Mouse (Mus musculus): ENCODE results near the gene Phf11a.
"Not testable (repeated sequence)": the region's sequence is repeated elsewhere in the genome, so short reads cannot be mapped to it uniquely, and the experiment has no call there.

Phf11a gene

DNA sequence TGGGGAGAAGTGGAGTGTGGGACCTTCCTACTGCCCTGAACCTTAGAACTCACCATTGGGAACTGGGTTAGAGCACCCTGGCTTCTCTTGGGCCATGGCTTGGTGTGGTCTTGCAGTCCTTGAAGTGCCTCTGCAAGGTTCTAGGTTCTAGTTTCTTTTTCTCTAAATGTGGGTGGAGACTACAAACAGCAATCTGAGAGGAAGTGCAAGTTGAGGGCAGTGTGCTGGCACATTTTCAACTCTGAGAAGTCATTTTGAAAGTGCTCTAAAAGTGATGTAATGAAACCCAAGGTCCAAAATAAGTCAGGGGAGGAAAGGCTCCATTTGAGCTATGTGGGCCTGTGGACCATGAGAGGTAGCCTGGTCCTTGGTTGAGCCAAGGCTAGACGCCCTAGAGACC is at the start of gene Phf11a:
Gene Phf11a (minus strand): TSS at position 132 of the 400 bp plus-strand sequence.
- not testable (repeated sequence) for DNase-seq (ENCODE audit: low spot score)

DNA sequence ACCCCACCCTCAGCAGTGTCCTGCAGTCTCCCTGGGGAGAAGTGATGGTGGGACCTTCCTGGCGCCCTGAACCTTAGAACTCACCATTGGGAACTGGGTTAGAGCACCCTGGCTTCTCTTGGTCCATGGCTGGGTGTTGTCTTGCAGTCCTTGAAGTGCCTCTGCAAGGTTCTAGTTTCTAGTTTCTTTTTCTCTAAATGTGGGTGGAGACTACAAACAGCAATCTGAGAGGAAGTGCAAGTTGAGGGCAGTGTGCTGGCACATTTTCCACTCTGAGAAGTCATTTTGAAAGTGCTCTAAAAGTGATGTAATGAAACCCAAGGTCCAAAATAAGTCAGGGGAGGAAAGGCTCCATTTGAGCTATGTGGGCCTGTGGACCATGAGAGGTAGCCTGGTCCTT is 43.9 kb upstream of the Phf11a start, which contains the start of gene Phf11b:
Gene Phf11b (minus strand): TSS at position 163 of the 400 bp plus-strand sequence.
- DNase-seq (ENCODE audit: low spot score), result not testable (repeated sequence)

DNA sequence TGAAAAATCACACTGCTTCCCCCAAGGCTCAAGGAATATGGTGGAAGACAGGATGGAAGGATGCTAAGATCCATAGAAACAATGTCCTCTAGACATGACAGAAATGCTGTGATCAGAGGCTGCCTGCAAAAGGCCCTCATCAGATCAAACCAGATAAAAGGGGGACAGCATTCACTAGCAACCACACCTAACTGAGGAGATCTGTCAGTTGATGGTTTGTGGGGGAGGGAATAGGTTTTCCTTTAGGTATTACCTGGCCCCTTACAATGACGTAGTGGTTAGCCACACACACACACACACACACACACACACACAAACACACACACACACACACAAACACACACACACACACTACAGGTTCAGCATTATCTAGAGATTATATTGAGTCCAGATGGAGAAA is 42.2 kb upstream of the Phf11a start:
- DNase-seq (ENCODE audit: low spot score), result no peak

DNA sequence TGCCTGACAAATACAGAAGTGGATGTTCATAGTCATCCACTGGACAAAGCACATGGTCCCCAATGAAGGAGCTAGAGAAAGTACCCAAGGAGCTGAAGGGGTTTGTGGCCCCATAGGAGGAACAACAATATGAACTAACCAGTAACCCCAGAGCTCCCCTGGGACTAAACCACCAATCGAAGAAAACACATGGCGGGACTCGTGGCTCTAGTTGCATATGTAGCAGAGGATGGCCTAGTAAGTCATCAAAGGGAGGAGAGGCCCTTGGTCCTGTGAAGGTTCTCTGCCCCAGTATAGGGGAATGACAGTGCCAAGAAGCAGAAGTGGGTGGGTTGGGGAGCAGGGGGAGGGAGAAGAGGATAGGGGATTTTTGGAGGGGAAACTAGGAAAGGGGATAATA is 38.7 kb upstream of the Phf11a start:
- not testable (repeated sequence) for DNase-seq (ENCODE audit: low spot score)

DNA sequence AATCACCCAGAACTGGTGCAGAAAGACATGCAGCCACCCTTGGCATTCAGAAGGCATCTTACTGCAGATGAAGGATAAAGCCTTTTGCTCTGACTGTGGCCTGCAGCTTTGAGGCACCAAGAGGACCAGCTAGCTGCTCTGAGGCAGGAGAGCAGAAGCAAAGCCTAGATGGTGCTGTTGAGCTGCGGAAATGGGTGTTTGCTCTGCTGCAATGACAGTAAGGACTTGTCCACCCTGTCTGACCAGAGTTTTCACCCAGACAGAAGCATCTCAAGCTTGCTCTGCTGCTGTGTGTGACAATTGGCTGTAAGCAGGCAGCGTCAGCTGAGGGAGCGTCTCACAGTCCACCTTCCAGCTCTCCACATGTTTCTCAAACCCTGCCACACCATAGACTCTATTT is 33.2 kb upstream of the Phf11a start:
- DNase-seq (ENCODE audit: low spot score), result peak; percentile 1

DNA sequence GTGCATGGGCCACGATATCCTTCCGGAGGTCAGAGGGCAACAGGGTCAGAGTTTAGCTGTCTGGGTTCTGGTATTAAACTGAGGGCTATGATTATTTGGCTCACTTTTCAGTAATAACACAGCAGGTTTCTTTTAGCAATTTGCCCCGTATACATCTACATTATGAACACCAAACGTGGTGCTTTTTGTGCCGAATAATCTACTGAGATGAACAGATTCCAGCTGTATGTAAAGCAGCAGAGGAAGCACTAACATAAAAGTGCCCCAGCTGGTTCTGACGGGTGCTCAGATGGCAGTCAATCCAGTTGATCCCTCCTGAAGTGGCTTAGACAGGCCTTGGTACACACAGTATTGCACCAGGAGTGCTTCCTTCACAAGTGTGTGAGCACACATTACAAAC is 22.6 kb upstream of the Phf11a start:
- not testable (repeated sequence) for DNase-seq (ENCODE audit: low spot score)

DNA sequence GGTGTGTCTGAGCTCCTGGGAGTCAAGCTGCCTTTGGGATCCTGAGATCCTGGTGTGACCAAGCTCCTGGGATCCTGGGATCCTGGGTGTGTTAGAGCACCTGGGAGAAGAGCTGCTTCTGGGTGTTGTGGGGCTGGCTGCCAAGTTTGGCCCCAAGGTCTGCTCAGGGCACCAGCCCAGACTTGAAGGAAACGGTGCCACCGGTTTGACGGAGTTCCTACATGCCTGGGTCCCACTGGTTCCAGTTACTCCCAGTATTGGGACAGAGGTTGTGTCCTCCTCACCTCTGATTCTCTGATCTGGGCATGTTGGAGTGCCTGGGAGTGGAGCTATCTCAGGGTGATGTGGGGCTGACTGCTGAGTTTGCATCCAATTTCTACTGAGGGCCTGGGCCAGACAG is 21.7 kb upstream of the Phf11a start:
- not testable (repeated sequence) for DNase-seq (ENCODE audit: low spot score)

DNA sequence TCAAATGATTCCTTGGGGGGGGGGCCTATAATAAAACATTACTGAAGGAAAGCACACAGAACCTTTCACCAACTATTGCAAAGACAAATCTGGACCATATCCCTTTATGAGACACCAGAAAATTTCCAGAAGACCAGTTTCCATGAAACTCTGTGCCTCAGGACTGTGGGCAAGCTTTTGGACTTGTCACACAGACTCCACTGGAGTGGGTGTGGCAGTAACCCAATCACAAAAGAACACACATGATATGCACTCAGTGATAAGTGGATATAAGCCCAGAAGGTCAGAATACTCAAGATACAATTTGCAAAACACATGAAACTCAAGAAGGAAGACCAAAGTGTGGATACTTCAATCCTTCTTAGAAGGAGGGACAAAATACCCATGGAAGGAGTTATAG is 5.6 kb downstream of the Phf11a start:
- not testable (repeated sequence) for DNase-seq (ENCODE audit: low spot score)

DNA sequence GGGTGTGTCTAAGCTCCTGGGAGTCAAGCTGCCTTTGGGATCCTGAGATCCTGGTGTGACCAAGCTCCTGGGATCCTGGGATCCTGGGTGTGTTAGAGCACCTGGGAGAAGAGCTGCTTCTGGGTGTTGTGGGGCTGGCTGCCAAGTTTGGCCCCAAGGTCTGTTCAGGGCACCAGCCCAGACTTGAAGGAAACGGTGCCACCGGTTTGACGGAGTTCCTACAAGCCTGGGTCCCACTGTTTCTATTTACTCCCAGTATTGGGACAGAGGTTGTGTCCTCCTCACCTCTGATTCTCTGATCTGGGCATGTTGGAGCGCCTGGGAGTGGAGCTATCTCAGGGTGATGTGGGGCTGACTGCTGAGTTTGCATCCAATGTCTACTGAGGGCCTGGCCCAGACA is 22.4 kb downstream of the Phf11a start:
- not testable (repeated sequence) for DNase-seq (ENCODE audit: low spot score)

DNA sequence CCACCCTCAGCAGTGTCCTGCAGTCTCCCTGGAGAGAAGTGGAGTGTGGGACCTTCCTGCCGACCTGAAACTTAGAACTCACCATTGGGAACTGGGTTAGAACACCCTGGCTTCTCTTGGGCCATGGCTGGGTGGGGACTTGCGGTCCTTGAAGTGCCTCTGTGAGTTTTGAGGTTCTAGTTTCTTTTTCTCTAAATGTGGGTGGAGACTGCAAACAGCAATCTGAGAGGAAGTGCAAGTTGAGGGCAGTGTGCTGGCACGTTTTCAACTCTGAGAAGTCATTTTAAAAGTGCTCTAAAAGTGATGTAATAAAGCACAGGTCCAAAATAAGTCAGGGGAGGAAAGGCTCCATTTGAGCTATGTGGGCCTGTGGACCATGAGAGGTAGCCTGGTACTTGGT is 37.3 kb downstream of the Phf11a start, which contains the start of gene Gm6904:
Gene Gm6904 (minus strand): TSS at position 161 of the 400 bp plus-strand sequence.
- no peak for DNase-seq (ENCODE audit: low spot score)

DNA sequence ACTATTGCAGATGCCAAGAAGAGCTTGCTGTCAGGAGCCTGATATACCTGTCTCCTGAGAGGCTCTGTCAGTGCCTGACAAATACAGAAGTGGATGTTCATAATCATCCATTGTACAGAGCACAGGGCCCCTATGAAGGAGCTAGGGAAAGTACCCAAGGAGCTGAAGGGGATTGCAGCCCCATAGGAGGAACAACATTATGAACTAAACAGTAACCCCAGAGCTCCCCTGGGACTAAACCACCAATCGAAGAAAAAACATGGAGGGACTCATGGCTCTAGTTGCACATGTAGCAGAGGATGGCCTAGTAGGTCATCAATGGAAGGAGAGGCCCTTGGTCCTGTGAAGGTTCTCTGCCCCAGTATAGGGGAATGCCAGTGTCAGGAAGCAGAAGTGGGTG is 41.5 kb downstream of the Phf11a start:
- DNase-seq (ENCODE audit: low spot score), result not testable (repeated sequence)

DNA sequence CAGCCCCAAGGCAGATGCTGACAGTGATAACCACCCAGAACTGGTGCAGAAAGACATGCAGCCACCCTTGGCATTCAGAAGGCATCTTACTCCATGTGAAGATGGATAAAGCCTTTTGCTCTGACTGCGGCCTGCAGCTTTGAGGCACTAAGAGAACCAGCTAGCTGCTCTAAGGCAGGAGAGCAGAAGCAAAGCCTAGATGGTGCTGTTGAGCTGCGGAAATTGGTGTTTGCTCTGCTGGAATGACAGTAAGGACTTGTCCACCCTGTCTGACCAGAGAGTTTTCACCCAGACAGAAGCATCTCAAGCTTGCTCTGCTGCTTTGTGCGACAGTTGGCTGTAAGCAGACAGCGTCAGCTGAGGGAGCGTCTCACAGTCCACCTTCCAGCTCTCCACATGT is 47.0 kb downstream of the Phf11a start:
- not testable (repeated sequence) for DNase-seq (ENCODE audit: low spot score)

DNA sequence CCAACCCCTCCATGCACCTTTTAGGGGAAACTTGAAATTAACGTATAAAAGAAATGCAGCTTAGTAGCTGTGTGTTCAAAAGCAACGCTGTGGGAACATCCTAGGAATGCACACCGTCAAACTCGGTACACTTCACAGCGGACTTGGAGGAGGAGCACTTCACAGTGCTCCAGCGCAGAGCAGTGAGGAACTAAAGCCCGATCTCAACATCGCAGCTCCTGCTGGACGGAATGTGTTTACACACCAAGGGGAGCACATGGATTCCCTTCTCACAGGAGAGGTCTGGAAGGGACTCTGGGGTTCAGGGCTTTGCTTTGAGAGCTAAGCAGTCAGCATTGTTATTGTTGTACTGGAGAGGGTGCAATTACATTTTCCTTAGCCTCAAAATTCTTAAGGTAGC is 63.7 kb downstream of the Phf11a start:
- DNase-seq (ENCODE audit: low spot score), result no peak

DNA sequence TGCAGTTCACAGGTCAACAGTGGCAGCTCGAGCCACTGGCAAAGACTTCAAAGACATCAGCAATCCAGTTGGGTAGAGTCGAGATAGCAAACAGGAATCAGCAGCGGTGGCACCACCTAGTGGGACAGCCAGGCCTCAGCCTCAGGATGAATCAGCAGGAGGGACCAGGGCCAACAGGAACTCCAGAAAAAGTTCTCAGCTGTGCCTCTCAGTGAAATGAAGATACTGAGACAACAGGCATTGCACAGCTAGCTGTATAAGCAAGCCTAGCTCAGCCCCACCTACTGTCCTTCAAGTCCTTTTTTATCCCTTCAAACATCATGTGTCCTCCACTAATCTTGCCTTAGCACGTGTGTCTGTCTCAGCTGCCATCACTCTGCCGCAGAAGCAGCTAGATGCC is 65.3 kb downstream of the Phf11a start:
- DNase-seq (ENCODE audit: low spot score), result no peak

DNA sequence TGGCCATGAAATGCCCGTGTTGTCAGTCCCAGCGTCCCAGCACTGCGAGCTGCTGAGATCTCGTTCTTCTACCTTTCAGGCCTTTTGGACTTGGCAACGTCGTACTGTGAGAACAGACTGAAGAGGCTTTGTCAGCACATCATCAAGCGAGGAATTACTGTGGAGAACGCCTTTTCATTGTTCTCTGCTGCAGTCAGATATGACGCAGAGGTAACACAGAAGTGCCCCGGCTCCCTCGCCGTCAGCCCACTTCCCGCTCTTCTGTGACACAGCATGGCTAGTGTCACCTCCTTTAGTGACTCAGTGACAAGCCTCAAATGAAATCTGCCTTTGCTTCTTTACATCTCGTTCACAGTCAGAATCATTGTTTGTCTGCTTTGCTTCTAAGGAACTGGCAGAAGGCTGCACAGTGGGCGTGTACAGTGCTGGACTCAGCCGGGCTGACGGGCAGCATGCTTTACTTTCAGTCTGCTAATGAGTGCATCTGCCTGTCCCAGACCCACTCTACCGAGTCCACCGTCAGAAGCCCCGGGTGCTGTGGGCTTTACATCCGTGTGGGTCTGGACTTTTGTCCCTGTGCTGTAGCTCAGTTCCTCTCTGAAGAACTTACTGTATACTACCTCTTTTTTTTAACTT is 66.9 kb downstream of the Phf11a start:
- no peak for DNase-seq (ENCODE audit: low spot score)

DNA sequence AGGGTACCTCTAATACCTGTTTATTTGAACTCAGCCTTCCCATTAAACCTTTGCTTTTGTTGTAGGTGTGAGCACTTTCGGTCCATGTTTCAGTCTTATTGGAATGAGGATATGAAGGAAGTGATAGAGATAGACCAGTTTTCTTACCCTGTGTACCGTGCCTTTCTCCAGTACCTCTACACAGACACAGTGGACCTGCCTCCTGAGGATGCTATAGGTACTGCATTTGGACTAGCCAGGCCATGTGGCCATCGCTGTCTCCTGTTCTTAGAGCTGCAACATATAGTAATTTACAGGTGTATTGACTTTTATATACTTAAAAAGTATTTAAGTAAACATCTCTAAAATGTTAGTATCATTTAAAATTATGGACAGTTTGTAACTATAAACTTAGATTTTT is 67.5 kb downstream of the Phf11a start:
- DNase-seq (ENCODE audit: low spot score), result no peak
